Mouse (Mus musculus) olfactory bulb, adult 2 months (tissue): Measurements from ENCODE around the gene Wdr62. TPM values are rescaled to one million over a fixed set of nuclear protein-coding genes. Genes with fewer than 3 reads are reported as not detected.
A peak's percentile ranks its signal among the peaks of the same experiment; 100 is the strongest.
"Not testable (repeated sequence)": the region's sequence is repeated elsewhere in the genome, so short reads cannot be mapped to it uniquely, and the experiment has no call there.

Source experiments
- H3K27ac ChIP-seq: fragments of 200-500 bp; 2 replicates; pipeline ENCODE4 v1.5.1; 2012; ENCODE audit warnings: low read depth, low read length; ENCODE audit not compliant: insufficient read depth
- H3K4me1 ChIP-seq: fragments of 200-500 bp; 2 replicates; pipeline ENCODE4 v1.6.1; 2012; ENCODE audit warnings: low read length; ENCODE audit not compliant: control insufficient read depth, insufficient read depth
- H3K4me3 ChIP-seq: fragments of 200-500 bp; 2 replicates; pipeline ENCODE4 v1.5.1; 2012; ENCODE audit warnings: mild to moderate bottlenecking, low read depth, low read length, moderate library complexity; ENCODE audit not compliant: insufficient read depth
- CTCF ChIP-seq: fragments of 200-500 bp; IDR thresholded peaks from 2 replicates; pipeline ENCODE4 v1.5.1; 2012; ENCODE audit warnings: low read depth, mild to moderate bottlenecking, low read length, moderate library complexity; ENCODE audit not compliant: insufficient read depth
- POLR2A ChIP-seq: fragments of 200-500 bp; IDR thresholded peaks from 2 replicates; pipeline ENCODE4 v1.6.1; 2012; ENCODE audit warnings: mild to moderate bottlenecking, low read depth, low read length, moderate library complexity; ENCODE audit not compliant: insufficient read depth
- WGBS: fragments of 180-500 bp; shearing (Covaris S2); methylation state at CpG from one replicate; pipeline ENCODE4 v1.1.7; 2018; 5-methylcytosine and 5-hydroxymethylcytosine counted together
- polyA plus RNA-seq: library from polyadenylated mRNA; stranded (reverse); fragments of >200 nt; gene quantifications from 2 replicates; pipeline ENCODE4 v1.2.4, GENCODE M21; 2012; ENCODE audit warnings: low replicate concordance; ENCODE audit not compliant: missing spikeins, insufficient read depth, insufficient read length

The Wdr62 gene
- polyA plus RNA-seq, 1 experiment: not detected

- Histone ChIP-seq H3K27ac (no peak overlapping the region), H3K4me1 (peaks cover 7% of the 10 kb centered on the region), H3K4me3 (no peak overlapping the region)
- WGBS: 64% methylated on average over 3 of the region's 3 CpGs
- no peak for TF ChIP-seq CTCF
- no peak for TF ChIP-seq POLR2A
Measured at GRCm38 (mm10) chr7:30221433-30221832, 58.8 kb downstream of the Wdr62 start.

GRCm38 (mm10) chr7:30220008-30220356 lies 60.2 kb downstream of the Wdr62 start:
- TF ChIP-seq CTCF: no peak
- no peak for TF ChIP-seq POLR2A
- 2% methylated on average over 11 of the region's 11 CpGs for WGBS

GRCm38 (mm10) chr7:30219293-30220007 lies 60.8 kb downstream of the Wdr62 start:
- peak overlapping the region; percentile 37 for H3K4me3 ChIP-seq
- H3K27ac ChIP-seq: peak overlapping the region; percentile 26; the same call in 1 of the 2 replicates
- TF ChIP-seq CTCF: no peak
- TF ChIP-seq POLR2A: no peak
- 5% methylated on average over 16 of the region's 16 CpGs for WGBS
- H3K4me1 ChIP-seq: peaks cover 7% of the 10 kb centered on the region

More at GRCm38 (mm10) chr7:30220008-30220356, 60.2 kb downstream of the Wdr62 start:
- H3K27ac ChIP-seq: no peak overlapping the region
- peaks cover 7% of the 10 kb centered on the region for H3K4me1 ChIP-seq
- no peak overlapping the region for H3K4me3 ChIP-seq

- WGBS: 88% methylated on average over 2 of the region's 2 CpGs
- Histone ChIP-seq H3K4me1 (peaks cover 7% of the 10 kb centered on the region), H3K4me3 (no peak overlapping the region), H3K27ac (no peak overlapping the region)
- TF ChIP-seq CTCF (no peak), POLR2A (no peak)
Measured at GRCm38 (mm10) chr7:30217277-30217676, 62.9 kb downstream of the Wdr62 start.

- H3K27ac ChIP-seq: no peak overlapping the region
- TF ChIP-seq CTCF: peak; percentile 76; the same call in 1 of the 2 replicates
- no peak for TF ChIP-seq POLR2A
- H3K4me3 ChIP-seq: no peak overlapping the region
- H3K4me1 ChIP-seq: peaks cover 7% of the 10 kb centered on the region
- 2% methylated on average over 15 of the region's 16 CpGs for WGBS
Measured at GRCm38 (mm10) chr7:30216723-30217151, 63.5 kb downstream of the Wdr62 start.

- WGBS: 67% methylated on average over 3 of the region's 3 CpGs
- TF ChIP-seq CTCF (no peak), POLR2A (no peak)
- Histone ChIP-seq H3K27ac (no peak overlapping the region), H3K4me3 (no peak overlapping the region), H3K4me1 (peaks cover 7% of the 10 kb centered on the region)
Measured at GRCm38 (mm10) chr7:30215875-30216274, 64.3 kb downstream of the Wdr62 start.

- TF ChIP-seq CTCF: no peak
- no peak for TF ChIP-seq POLR2A
- 95% methylated on average over 3 of the region's 3 CpGs for WGBS
Measured at GRCm38 (mm10) chr7:30213881-30214280, 66.3 kb downstream of the Wdr62 start.

GRCm38 (mm10) chr7:30211025-30211424 lies 69.2 kb downstream of the Wdr62 start:
- Histone ChIP-seq H3K27ac (no peak overlapping the region), H3K4me1 (no peaks in the 10 kb centered on the region), H3K4me3 (no peak overlapping the region)
- TF ChIP-seq POLR2A (no peak), CTCF (no peak)
- WGBS: 46% methylated on average over 4 of the region's 4 CpGs

More at GRCm38 (mm10) chr7:30213881-30214280, 66.3 kb downstream of the Wdr62 start:
- Histone ChIP-seq H3K4me1 (no peaks in the 10 kb centered on the region), H3K27ac (no peak overlapping the region), H3K4me3 (no peak overlapping the region)

GRCm38 (mm10) chr7:30206364-30206763 lies 73.9 kb downstream of the Wdr62 start:
- not testable (repeated sequence) for H3K27ac ChIP-seq, H3K4me3 ChIP-seq, H3K4me1 ChIP-seq
- 50% methylated on average over 5 of the region's 5 CpGs for WGBS

- TF ChIP-seq CTCF: no peak
- TF ChIP-seq POLR2A: no peak
- H3K27ac ChIP-seq: no peak overlapping the region
- 3% methylated on average over 2 of the region's 2 CpGs for WGBS
- no peak overlapping the region for H3K4me3 ChIP-seq
- no peaks in the 10 kb centered on the region for H3K4me1 ChIP-seq
Measured at GRCm38 (mm10) chr7:30205383-30205782, 74.8 kb downstream of the Wdr62 start.
